Mouse (Mus musculus) limb, embryonic 14.5 days (tissue): ENCODE results near the gene Cdan1. TPM values are rescaled to one million over a fixed set of nuclear protein-coding genes. Genes with fewer than 3 reads are reported as not detected.
"Not testable (repeated sequence)": the region's sequence is repeated elsewhere in the genome, so short reads cannot be mapped to it uniquely, and the experiment has no call there.

ENCODE experiments used
- ATAC-seq: fragments of 200-750 bp; cut with Nextera tagmentation; 2 replicates; pipeline ENCODE4 v1.8.0; 2017; ENCODE audit warnings: low read depth, moderate number of reproducible peaks, moderate TSS enrichment; ENCODE audit not compliant: low FRiP score
- DNase-seq: peaks from one replicate; pipeline ENCODE4 v3.0.0-alpha.2; 2015; ENCODE audit warnings: low spot score
- H3K27ac ChIP-seq: fragments of 300-500 bp; sonication (generic); replicated peaks from 2 replicates; pipeline ENCODE4 v1.5.1; 2014; ENCODE audit warnings: low read depth, mild to moderate bottlenecking, low read length, moderate library complexity, mixed read lengths
- H3K27me3 ChIP-seq: fragments of 300-500 bp; sonication (generic); 2 replicates; pipeline ENCODE4 v1.6.1; 2014; ENCODE audit warnings: low read length, mixed read lengths; ENCODE audit not compliant: control insufficient read depth, insufficient read depth
- H3K36me3 ChIP-seq: fragments of 300-500 bp; sonication (generic); 2 replicates; pipeline ENCODE4 v1.6.1; 2014; ENCODE audit warnings: mild to moderate bottlenecking, low read length, moderate library complexity, mixed read lengths; ENCODE audit not compliant: control insufficient read depth, insufficient read depth
- H3K4me1 ChIP-seq: fragments of 300-500 bp; sonication (generic); 2 replicates; pipeline ENCODE4 v1.6.1; 2014; ENCODE audit warnings: antibody characterized with exemption, low read length, mixed read lengths; ENCODE audit not compliant: control insufficient read depth, insufficient read depth
- H3K4me2 ChIP-seq: fragments of 300-500 bp; sonication (generic); replicated peaks from 2 replicates; pipeline ENCODE4 v1.6.1; 2014; ENCODE audit warnings: low read depth, mild to moderate bottlenecking, low read length, moderate library complexity; ENCODE audit not compliant: severe bottlenecking
- H3K4me3 ChIP-seq: fragments of 300-500 bp; sonication (generic); replicated peaks from 2 replicates; pipeline ENCODE4 v1.5.1; 2014; ENCODE audit warnings: low read length
- H3K9ac ChIP-seq: fragments of 300-500 bp; sonication (generic); 2 replicates; pipeline ENCODE4 v1.6.1; 2014; ENCODE audit warnings: mild to moderate bottlenecking, low read depth, low read length, moderate library complexity; ENCODE audit not compliant: severe bottlenecking
- H3K9me3 ChIP-seq: fragments of 300-500 bp; sonication (generic); 2 replicates; pipeline ENCODE4 v1.6.1; 2016; ENCODE audit warnings: low read length; ENCODE audit not compliant: control insufficient read depth
- POLR2A ChIP-seq: fragments of 200-500 bp; IDR thresholded peaks from 2 replicates; pipeline ENCODE4 v1.8.0; 2012; ENCODE audit warnings: inconsistent platforms, mild to moderate bottlenecking, moderate library complexity, borderline replicate concordance; ENCODE audit not compliant: insufficient read depth, insufficient read length; ENCODE audit errors: extremely low read depth
- WGBS: fragments of 180-500 bp; shearing (Covaris S2); extraction: QIAGEN DNeasy Blood & Tissue Kit; methylation state at CpG from one replicate; pipeline ENCODE4 v1.1.7; 2014; 5-methylcytosine and 5-hydroxymethylcytosine counted together
- polyA plus RNA-seq, 2 experiments: library from polyadenylated mRNA; depleted of rRNA in 1 of 2; stranded (reverse) in 1 of 2; unstranded in 1 of 2; fragments of >200 nt; fragmentation: Nextera tagmentation in 1 of 2; extraction: Ambion mirVana in 1 of 2; gene quantifications; 2 replicates each; pipeline versions ENCODE4 v1.2.1 to v1.2.3; 2012 to 2014

The Cdan1 gene
- polyA plus RNA-seq, 2 experiments = 11.3 to 37.8 TPM

DNA sequence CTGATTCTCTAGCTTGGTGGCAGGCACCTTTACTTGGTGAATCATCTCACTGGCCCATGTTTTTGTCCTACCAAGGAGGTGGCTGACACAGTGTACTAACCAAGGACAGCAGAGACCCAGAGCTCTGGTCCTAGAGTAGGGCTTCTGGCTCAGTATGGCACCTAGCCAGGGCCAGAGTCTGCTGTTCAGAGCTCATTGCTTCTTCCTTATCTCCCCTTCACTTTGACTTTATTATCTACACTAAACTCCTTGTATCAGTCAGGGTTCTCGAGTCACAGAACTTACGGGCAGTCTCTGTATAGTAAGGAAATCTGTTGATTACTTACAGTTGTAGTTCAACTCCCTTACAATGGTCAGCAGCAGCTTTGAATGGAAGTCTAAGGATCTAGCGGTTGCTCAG is 139.0 kb downstream of the Cdan1 start:
- TF ChIP-seq POLR2A = no peak
- DNase-seq = no peak

GRCm38 (mm10) chr2:120710154-120710553 is 139.8 kb downstream of the Cdan1 start:
- 87% methylated on average over 3 of the region's 3 CpGs for WGBS
- Histone ChIP-seq H3K36me3 (peaks cover 35% of the 10 kb centered on the region), H3K9me3 (no peaks in the 10 kb centered on the region), H3K4me3 (no peak overlapping the region), H3K9ac (no peak overlapping the region), H3K27me3 (no peaks in the 10 kb centered on the region), H3K27ac (no peak overlapping the region), H3K4me1 (no peaks in the 10 kb centered on the region), H3K4me2 (no peak overlapping the region)
- ATAC-seq (no peak), DNase-seq (no peak)
- no peak for TF ChIP-seq POLR2A

More for the DNA sequence above, 139.0 kb downstream of the Cdan1 start:
- peaks cover 39% of the 10 kb centered on the region for H3K36me3 ChIP-seq
- 86% methylated on average over 3 of the region's 3 CpGs for WGBS
- no peak for ATAC-seq
- no peak overlapping the region for H3K27ac ChIP-seq
- H3K4me2 ChIP-seq = no peak overlapping the region
- no peaks in the 10 kb centered on the region for H3K27me3 ChIP-seq
- H3K4me1 ChIP-seq = no peaks in the 10 kb centered on the region
- H3K9me3 ChIP-seq = no peaks in the 10 kb centered on the region
- H3K9ac ChIP-seq = no peak overlapping the region
- H3K4me3 ChIP-seq = no peak overlapping the region

GRCm38 (mm10) chr2:120707041-120707440 is 142.9 kb downstream of the Cdan1 start:
- DNase-seq (no peak), ATAC-seq (no peak)
- H3K36me3 ChIP-seq = peaks cover 11% of the 10 kb centered on the region
- no peak overlapping the region for H3K4me3 ChIP-seq
- H3K4me1 ChIP-seq = no peaks in the 10 kb centered on the region
- H3K9me3 ChIP-seq = no peaks in the 10 kb centered on the region
- no peak overlapping the region for H3K4me2 ChIP-seq
- no peak overlapping the region for H3K27ac ChIP-seq
- H3K27me3 ChIP-seq = no peaks in the 10 kb centered on the region
- no peak for TF ChIP-seq POLR2A
- no peak overlapping the region for H3K9ac ChIP-seq

GRCm38 (mm10) chr2:120702675-120703074 is 147.3 kb downstream of the Cdan1 start:
- Histone ChIP-seq H3K4me3 (no peak overlapping the region), H3K9me3 (no peaks in the 10 kb centered on the region), H3K9ac (no peak overlapping the region), H3K27me3 (no peaks in the 10 kb centered on the region), H3K4me2 (no peak overlapping the region), H3K27ac (no peak overlapping the region), H3K4me1 (no peaks in the 10 kb centered on the region), H3K36me3 (peaks cover 21% of the 10 kb centered on the region; the same call in 1 of the 2 replicates)
- 75% methylated on average over 5 of the region's 5 CpGs for WGBS
- no peak for TF ChIP-seq POLR2A
- no peak for ATAC-seq
- DNase-seq = no peak

DNA sequence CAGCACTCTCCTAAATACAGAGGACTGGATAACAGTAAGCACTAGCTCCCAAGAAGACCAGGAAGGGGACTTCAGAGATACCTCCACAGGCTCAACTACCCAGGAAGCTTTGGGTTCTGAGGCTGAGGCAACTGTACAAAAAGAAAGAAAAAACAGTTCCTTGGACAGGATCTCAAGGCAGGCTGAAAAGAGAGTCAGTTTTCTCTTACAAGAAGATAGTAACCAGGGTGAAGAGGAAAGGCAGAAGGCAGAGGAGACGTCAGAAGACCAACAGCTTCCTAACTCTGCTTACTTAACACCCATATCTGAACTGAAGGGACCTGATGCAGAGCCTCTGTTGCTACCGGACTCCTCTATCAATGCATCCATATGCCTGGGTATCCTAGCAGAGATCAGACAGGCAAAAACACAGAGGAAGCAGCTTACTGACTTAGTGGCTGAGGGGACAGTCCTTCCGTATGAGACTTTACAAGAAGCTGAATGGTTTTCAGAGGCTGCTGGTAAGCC is 149.5 kb downstream of the Cdan1 start:
- ATAC-seq (no peak), DNase-seq (no peak)
- Histone ChIP-seq H3K9ac (no peak overlapping the region), H3K4me3 (no peak overlapping the region), H3K36me3 (peaks cover 38% of the 10 kb centered on the region), H3K4me1 (no peaks in the 10 kb centered on the region), H3K4me2 (no peak overlapping the region), H3K9me3 (no peaks in the 10 kb centered on the region), H3K27ac (no peak overlapping the region), H3K27me3 (no peaks in the 10 kb centered on the region)
- no peak for TF ChIP-seq POLR2A
- WGBS = 78% methylated on average over 3 of the region's 3 CpGs

DNA sequence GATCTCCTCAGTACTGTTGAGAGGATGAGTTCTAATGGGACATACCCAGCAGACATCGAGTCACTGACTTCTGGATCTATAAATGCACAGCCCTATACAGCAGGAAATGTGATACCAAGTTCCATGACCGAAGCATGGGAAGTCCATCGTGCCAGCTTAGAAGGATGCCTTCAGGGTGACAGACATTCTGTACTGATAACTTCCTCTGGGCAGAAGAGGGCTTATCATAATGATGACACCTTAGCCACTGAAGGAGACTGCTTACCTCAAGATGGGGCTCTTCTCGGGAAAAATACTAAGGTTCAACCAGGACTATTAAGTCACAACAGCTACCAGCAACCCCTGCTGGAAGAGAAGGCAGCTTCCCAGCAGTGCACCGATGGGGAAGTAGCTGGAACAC is 152.2 kb downstream of the Cdan1 start:
- Histone ChIP-seq H3K4me1 (no peaks in the 10 kb centered on the region), H3K4me3 (no peak overlapping the region), H3K27me3 (no peaks in the 10 kb centered on the region), H3K9me3 (no peaks in the 10 kb centered on the region), H3K4me2 (no peak overlapping the region), H3K36me3 (peaks cover 39% of the 10 kb centered on the region), H3K27ac (no peak overlapping the region), H3K9ac (no peak overlapping the region)
- WGBS = 75% methylated on average over 5 of the region's 5 CpGs
- DNase-seq (no peak), ATAC-seq (no peak)
- no peak for TF ChIP-seq POLR2A

DNA sequence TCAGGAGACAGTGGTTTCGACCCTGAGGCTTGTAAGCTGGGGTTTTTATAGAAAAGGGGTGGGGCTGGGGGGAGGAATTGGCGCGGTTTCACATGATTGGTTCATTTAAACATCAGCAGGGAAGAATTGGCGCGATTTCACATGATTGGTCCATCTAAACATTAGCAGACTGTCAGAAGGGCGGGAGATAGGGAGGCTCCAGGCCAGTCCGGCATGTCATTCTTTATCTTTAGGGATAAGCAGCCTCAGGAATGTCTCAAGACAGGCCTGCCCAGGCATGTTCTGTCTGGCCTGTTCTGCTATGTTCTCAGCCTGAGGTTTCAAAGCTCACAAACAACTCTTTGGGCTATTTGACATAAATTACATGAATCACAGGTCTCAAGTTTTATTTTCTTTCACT is 168.8 kb downstream of the Cdan1 start:
- DNase-seq, H3K9me3 ChIP-seq, ATAC-seq, H3K36me3 ChIP-seq, H3K4me2 ChIP-seq, H3K27ac ChIP-seq, H3K4me3 ChIP-seq, H3K4me1 ChIP-seq, H3K27me3 ChIP-seq, H3K9ac ChIP-seq: not testable (repeated sequence)
- WGBS = 82% methylated on average over 7 of the region's 7 CpGs
